Comparison of ENCODE assay signal across 29 mouse cellular contexts in genomic region chr2:80322878-80323277, GRCm38 (mm10). TPM values are rescaled to one million over a fixed set of nuclear protein-coding genes. Genes with fewer than 3 reads are reported as not detected.
DNase-seq lines count a peak whose midpoint lies in the region; ATAC-seq and TF ChIP-seq lines count a peak whose summit lies in the region.
"Had no signal": no experiment of that assay in that cellular context is flagged by ENCODE, and none has a peak within 500 bp of the region (broad histone marks: within the 10 kb centered on the region; RNA-seq: fewer than 3 reads in every experiment).

No protein-coding gene starts in this region.

- H3K4me2 ChIP-seq in kidney, embryonic 14.5 days (replicated peaks; ENCODE audit: low read depth, low read length): no peak overlapping the region
- H3K4me2 ChIP-seq in lung, postnatal 0 days (replicated peaks; ENCODE audit: low read depth, low read length): no peak overlapping the region

- H3K4me1 ChIP-seq in kidney, embryonic 14.5 days (ENCODE audit: control insufficient read depth, insufficient read depth, low read length): no peaks in the 10 kb centered on the region
- no peaks in the 10 kb centered on the region for H3K4me1 ChIP-seq in lung, postnatal 0 days (ENCODE audit: insufficient read depth, low read depth, low read length)

- 96% methylated on average over 4 of the region's 4 CpGs for WGBS in kidney, embryonic 14.5 days
- 96% methylated on average over 4 of the region's 4 CpGs for WGBS in lung, postnatal 0 days

- TF ChIP-seq EP300 in lung, postnatal 0 days (IDR thresholded peaks at IDR 0.05): no peak

- peak; percentile 63 for ATAC-seq in granulocyte monocyte progenitor cell, adult 5-6 weeks (replicated peaks; ENCODE audit: poor library complexity, severe bottlenecking)
- ATAC-seq in megakaryocyte, adult 5-6 weeks (ENCODE audit: poor library complexity, severe bottlenecking): peak; percentile 52
- 0 out of 2 replicates have a peak, but pooled peaks have one; percentile 39 for ATAC-seq in megakaryocyte progenitor cell, adult 5-6 weeks (replicated peaks; ENCODE audit: poor library complexity)
- no peak for ATAC-seq in kidney, embryonic 14.5 days (ENCODE audit: low FRiP score, low TSS enrichment)
- no peak for ATAC-seq in lung, postnatal 0 days
- ATAC-seq: activated CD4-positive, CD25-positive, alpha-beta regulatory T cell, adult 4 months; CD4-positive, CD25-positive, alpha-beta regulatory T cell, adult 4 months; Patski had no signal

- TF ChIP-seq CTCF in lung, postnatal 0 days (IDR thresholded peaks at IDR 0.05): no peak

- H3K27ac ChIP-seq in kidney, embryonic 14.5 days (ENCODE audit: low read depth, low read length): no peak overlapping the region
- no peak overlapping the region for H3K27ac ChIP-seq in lung, postnatal 0 days (ENCODE audit: low read length)

- no peaks in the 10 kb centered on the region for H3K27me3 ChIP-seq in kidney, embryonic 14.5 days (ENCODE audit: control insufficient read depth, insufficient read depth, low read length)
- no peaks in the 10 kb centered on the region for H3K27me3 ChIP-seq in lung, postnatal 0 days (replicated peaks; ENCODE audit: insufficient read depth, low read length)
- H3K27me3 ChIP-seq: CH12.LX, Patski had no signal

- H3K9me3 ChIP-seq in kidney, embryonic 14.5 days (ENCODE audit: control insufficient read depth, low read length): no peaks in the 10 kb centered on the region
- no peaks in the 10 kb centered on the region for H3K9me3 ChIP-seq in lung, postnatal 0 days (ENCODE audit: low read length)
- H3K9me3 ChIP-seq: G1E had no signal

- H3K4me3 ChIP-seq in kidney, embryonic 14.5 days (ENCODE audit: low read length): no peak overlapping the region
- no peak overlapping the region for H3K4me3 ChIP-seq in lung, postnatal 0 days (ENCODE audit: low read depth, low read length)

- no peak overlapping the region for H3K9ac ChIP-seq in kidney, embryonic 14.5 days (ENCODE audit: low read depth, low read length)
- H3K9ac ChIP-seq in lung, postnatal 0 days (replicated peaks; ENCODE audit: low read depth): no peak overlapping the region

- H3K36me3 ChIP-seq in kidney, embryonic 14.5 days (ENCODE audit: control insufficient read depth, insufficient read depth, low read length): peaks cover 69% of the 10 kb centered on the region
- H3K36me3 ChIP-seq in lung, postnatal 0 days (ENCODE audit: insufficient read depth, low read length): peaks cover 29% of the 10 kb centered on the region; the same call in 1 of the 2 replicates

- DNase-seq in A20 (ENCODE audit: low read depth, low spot score): peak; percentile 78
- no peak for DNase-seq in testis, postnatal 10 days (ENCODE audit: low spot score)
- no peak for DNase-seq in urinary bladder, postnatal 25 days (ENCODE audit: low spot score)
- DNase-seq in lung, postnatal 0 days (ENCODE audit: low spot score): no peak
- DNase-seq: adrenal gland, adult 2 months; adrenal gland, adult 8-10 months; adrenal gland, postnatal 10 days; adrenal gland, postnatal 14 days; adrenal gland, postnatal 25 days; adrenal gland, postnatal 36 days; B cell, adult 2 months; cerebellum, adult 11 months; cerebellum, adult 11-12 months; cerebellum, adult 18-20 months had no signal

RNA-seq across cellular contexts. Expression of gene Dnajc10, which starts 7.6 kb away (rescaled TPM):
- total RNA-seq in granulocyte monocyte progenitor cell, adult 5-6 weeks (2014; fragmentation: Nextera tagmentation): 74.0 and 80.3 TPM in 2 replicates
- total RNA-seq in granulocyte monocyte progenitor cell, adult 5-6 weeks (2017): 129 and 136 TPM in 2 replicates
- 93.4 and 97.0 TPM in 2 replicates for total RNA-seq in megakaryocyte, adult 5-6 weeks (2015)
- total RNA-seq in megakaryocyte, adult 5-6 weeks (2017): 115 and 117 TPM in 2 replicates
- total RNA-seq in megakaryocyte progenitor cell, adult 5-6 weeks (2015): 106 and 111 TPM in 2 replicates
- 118 and 123 TPM in 2 replicates for total RNA-seq in megakaryocyte progenitor cell, adult 5-6 weeks (2017)
- 67.7 and 105 TPM in 2 replicates for polyA plus RNA-seq in kidney, embryonic 14.5 days (2014; fragmentation: Nextera tagmentation; extraction: Ambion mirVana)
- 43.8 and 47.2 TPM in 2 replicates for polyA plus RNA-seq in lung, postnatal 0 days (2015; fragmentation: Nextera tagmentation; extraction: Ambion mirVana)

RNA-seq across cellular contexts. Expression of gene Prdx6b, which starts 30.6 kb away (rescaled TPM):
- not detected in 2 replicates for total RNA-seq in granulocyte monocyte progenitor cell, adult 5-6 weeks (2014; fragmentation: Nextera tagmentation)
- not detected in 2 replicates for total RNA-seq in granulocyte monocyte progenitor cell, adult 5-6 weeks (2017)
- not detected in 2 replicates for total RNA-seq in megakaryocyte, adult 5-6 weeks (2015)
- total RNA-seq in megakaryocyte, adult 5-6 weeks (2017): not detected in 2 replicates
- not detected in 2 replicates for total RNA-seq in megakaryocyte progenitor cell, adult 5-6 weeks (2015)
- not detected in 2 replicates for total RNA-seq in megakaryocyte progenitor cell, adult 5-6 weeks (2017)
- polyA plus RNA-seq in kidney, embryonic 14.5 days (2014; fragmentation: Nextera tagmentation; extraction: Ambion mirVana): not detected in 2 replicates
- polyA plus RNA-seq in lung, postnatal 0 days (2015; fragmentation: Nextera tagmentation; extraction: Ambion mirVana): 0.05 TPM in 1 of 2 replicates, not detected in the other
- total RNA-seq: adrenal gland, adult 18-20 months; adrenal gland, adult 2 months; adrenal gland, adult 8-10 months; adrenal gland, postnatal 10 days; adrenal gland, postnatal 14 days; adrenal gland, postnatal 25 days; adrenal gland, postnatal 36 days; adrenal gland, postnatal 4 days; CH12.LX; ES-E14; G1E; MEL had no signal
- polyA plus RNA-seq: activated CD4-positive, CD25-positive, alpha-beta regulatory T cell, adult 4 months; adrenal gland, adult 2 months; brain, embryonic 14.5 days; C2C12; CD4-positive, CD25-positive, alpha-beta regulatory T cell, adult 4 months; G1E had no signal

Comparison
In these comparisons a context has a peak if more than half of its experiments do, and no peak if none do; other contexts are left out.
1. ATAC-seq: peak in granulocyte monocyte progenitor cell, adult 5-6 weeks (single experiment), megakaryocyte, adult 5-6 weeks (single experiment) and megakaryocyte progenitor cell, adult 5-6 weeks (single experiment); none in kidney, embryonic 14.5 days (single experiment) and lung, postnatal 0 days (single experiment).